Mouse (Mus musculus) T-helper 2 cell (primary cell): Measurements from ENCODE around the gene Abcd2.

ENCODE experiments used
- in situ Hi-C: fragments of 300-600 bp; cut with MboI, MseI; formaldehyde crosslinking; loops from one replicate; pipeline ENCODE4 v1.15.1; 2025; ENCODE audit warnings: high pct_unique_total_duplicates

Abcd2 gene

GRCm38 (mm10) chr15:91161153-91161552, 30.4 kb downstream of the Abcd2 start:
- in situ Hi-C loops = no loop called here

DNA sequence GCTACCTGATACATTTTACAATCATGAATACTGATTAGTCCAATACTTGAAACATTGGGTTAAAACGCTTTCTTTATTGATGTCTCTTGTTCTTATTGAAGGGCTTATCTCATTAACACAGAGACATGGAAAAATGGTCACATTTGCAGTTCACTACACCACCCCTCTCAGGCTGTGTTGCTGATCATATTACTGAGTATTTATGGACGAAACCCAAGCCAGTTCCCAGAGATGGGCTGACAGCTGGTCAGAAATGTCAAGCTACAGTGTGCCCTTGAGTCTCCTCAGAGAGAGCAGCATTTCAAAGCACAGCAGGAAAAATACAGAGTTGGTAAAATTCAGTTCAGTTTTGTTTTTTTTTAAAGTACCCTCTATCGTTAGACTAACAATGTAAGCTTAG, 38.3 kb downstream of the Abcd2 start:
- in situ Hi-C loops = no loop called here

- in situ Hi-C loops = no loop called here
Measured at GRCm38 (mm10) chr15:91152592-91152991, 39.0 kb downstream of the Abcd2 start.

DNA sequence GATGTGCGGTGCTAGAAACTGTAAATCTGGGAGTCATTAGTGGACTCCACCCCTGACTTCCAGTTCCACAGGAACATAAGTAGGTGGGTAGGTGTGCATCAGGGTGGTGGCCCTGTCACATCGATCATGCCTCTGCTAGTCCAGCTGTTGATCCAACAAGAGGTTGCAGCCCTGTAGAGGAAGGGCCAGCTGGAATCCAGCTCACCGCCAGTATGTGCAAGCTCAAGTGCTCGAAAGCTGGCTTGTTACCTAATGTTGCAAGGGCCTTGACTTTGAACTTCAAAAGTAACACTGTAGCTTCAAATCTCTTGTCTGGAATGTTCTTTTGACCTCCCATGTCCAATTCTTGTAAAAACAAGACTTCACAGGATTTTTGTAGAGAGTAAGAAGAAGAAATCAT, 67.0 kb downstream of the Abcd2 start:
- in situ Hi-C loops = no loop called here

DNA sequence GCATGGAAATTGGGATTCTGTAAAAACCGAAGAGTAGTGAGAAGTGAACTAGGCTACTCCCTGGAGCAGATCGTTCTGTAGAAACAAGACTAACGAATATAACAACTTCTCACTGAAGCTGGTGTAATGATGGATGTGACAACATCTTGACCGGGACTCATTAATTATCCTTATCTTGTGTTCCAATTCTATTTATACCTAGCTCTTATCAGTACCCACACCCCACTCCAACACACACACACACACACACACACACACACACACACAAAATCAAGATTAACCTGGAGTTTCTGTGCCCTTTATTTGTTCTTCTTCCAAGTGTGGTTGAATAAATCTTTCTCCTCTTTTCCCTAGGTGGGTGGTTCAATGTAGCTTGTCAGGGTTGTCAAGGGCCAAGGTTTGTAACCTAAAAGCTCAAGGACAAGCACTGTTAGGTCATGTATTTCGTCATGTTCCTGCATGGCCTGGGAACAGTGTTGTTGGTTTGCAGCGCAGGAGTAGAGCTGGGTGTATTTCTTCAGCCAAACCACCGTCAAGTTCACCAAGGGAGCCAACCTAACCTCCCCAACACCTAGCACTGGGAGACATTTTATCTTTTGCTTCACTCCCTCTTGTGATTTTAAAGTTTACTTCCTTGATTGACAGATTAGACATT, 78.9 kb downstream of the Abcd2 start:
- in situ Hi-C loops = no loop called here

GRCm38 (mm10) chr15:91108102-91108659, 83.4 kb downstream of the Abcd2 start:
- in situ Hi-C loops = no loop called here

DNA sequence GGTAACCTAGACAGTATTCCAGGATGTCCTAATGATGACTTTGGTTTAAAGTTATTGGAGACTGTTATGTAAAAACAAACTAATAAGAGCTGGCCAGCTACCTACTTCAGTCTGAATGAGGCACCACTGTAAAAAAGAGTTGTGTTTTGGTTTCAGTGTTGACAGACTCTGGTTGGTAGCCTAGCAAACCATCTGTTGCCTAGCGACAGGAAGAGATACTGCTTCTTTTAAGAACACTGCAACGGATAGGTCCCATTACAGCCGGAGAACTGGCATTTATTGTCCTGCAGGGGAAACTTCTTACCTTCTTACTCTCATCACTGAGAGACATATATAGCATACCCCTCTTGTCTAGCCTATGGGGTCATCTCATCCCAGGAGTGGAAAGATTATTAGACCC, 86.7 kb downstream of the Abcd2 start:
- in situ Hi-C loops = no loop called here

DNA sequence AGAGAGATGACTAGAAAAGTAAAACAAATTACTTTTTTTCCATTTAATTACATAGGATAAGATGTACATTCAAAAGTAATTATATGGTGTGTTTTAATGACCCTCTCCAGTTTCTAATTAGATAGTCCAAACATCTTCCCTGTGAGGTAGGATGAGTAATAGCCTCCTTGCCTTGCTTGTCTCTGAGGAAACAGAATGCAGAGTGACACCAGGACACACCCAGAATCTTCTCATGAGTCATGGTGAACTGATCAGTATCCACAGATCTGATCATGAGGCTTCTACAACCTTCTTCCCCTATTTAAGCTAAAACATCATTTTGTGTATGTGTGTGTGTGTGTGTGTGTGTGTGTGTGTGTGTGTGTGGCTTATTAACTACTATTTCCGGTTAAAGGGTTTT, 87.3 kb downstream of the Abcd2 start:
- in situ Hi-C loops = no loop called here

DNA sequence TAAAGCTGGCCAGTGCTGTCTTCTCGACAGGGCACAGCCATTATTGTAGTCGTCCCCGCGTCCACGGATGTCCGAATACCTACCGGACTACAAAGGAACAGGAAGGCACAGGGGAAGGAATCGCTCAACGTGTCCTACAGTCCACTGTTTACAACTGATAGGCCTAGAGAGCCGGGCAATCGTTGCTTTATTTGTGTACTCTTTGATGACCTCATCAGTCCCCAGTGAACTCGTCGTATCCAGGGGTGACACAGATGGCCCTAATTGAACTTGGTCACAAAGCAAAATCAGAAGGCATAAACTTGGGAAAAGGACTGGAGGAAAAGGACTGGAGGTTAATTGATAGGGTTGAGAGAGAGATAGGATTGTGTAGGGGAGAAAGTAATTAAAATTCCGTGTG, 87.8 kb downstream of the Abcd2 start:
- in situ Hi-C loops = no loop called here

- in situ Hi-C loops = no loop called here
Measured at GRCm38 (mm10) chr15:91103305-91103704, 88.3 kb downstream of the Abcd2 start.

GRCm38 (mm10) chr15:91096606-91097005, 95.0 kb downstream of the Abcd2 start:
- in situ Hi-C loops = no loop called here
